In the genomic region with DNA sequence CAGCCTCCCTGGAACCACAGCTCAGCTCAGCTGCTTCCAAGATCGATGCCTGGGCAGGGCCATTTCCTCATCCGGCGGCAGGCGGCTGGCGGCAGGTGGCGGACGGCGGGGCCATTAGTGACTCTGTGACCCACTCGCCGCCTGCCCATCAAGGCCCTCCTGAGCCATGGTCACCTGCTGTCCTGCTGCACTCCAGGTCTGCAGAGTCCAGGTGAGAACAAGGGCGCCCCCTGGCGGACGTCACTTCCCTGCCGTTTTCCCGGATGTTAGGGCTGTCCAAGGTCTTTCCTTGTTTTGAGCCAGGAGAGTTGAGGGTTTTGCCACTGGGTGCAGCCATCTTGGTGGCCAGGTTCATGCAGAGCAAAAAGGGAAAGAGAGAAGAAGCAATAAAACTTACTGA, we compare ENCODE assay signal across 7 mouse cellular contexts.
A peak's percentile ranks its signal among the peaks of the same experiment; 100 is the strongest.
DNase-seq lines count a peak whose midpoint lies in the region; ATAC-seq and TF ChIP-seq lines count a peak whose summit lies in the region.

No protein-coding gene starts in this region.

- H3K36me3 ChIP-seq in limb, embryonic 10.5 days: no peaks in the 10 kb centered on the region
- no peaks in the 10 kb centered on the region for H3K36me3 ChIP-seq in midbrain, embryonic 14.5 days (ENCODE audit: control insufficient read depth, insufficient read depth, low read length)

- peak; percentile 82 for TF ChIP-seq CTCF in bone marrow macrophage, adult 2 months (IDR thresholded peaks at IDR 0.05; ENCODE audit: low read depth, low read length)

- H3K4me1 ChIP-seq in bone marrow macrophage, adult 2 months (ENCODE audit: control insufficient read depth, insufficient read depth, low read length): peaks cover 12% of the 10 kb centered on the region
- peaks cover 50% of the 10 kb centered on the region for H3K4me1 ChIP-seq in limb, embryonic 10.5 days
- peaks cover 11% of the 10 kb centered on the region for H3K4me1 ChIP-seq in midbrain, embryonic 14.5 days (ENCODE audit: control insufficient read depth, insufficient read depth, low read length)

- 0 out of 2 replicates have a peak, but pooled peaks cover 3% of the 10 kb centered on the region for H3K27me3 ChIP-seq in limb, embryonic 10.5 days (ENCODE audit: low read depth, poor library complexity, severe bottlenecking)
- no peaks in the 10 kb centered on the region for H3K27me3 ChIP-seq in midbrain, embryonic 14.5 days (ENCODE audit: control insufficient read depth, insufficient read depth, low read length)

- peak; percentile 61 for ATAC-seq in inflammation-experienced regulatory T-cells, adult 6 months
- no peak for ATAC-seq in midbrain, embryonic 14.5 days (ENCODE audit: low FRiP score, low TSS enrichment)

- no peak overlapping the region for H3K9ac ChIP-seq in midbrain, embryonic 14.5 days (replicated peaks; ENCODE audit: low read length)

- WGBS in limb, embryonic 10.5 days: 31% methylated on average over 15 of the region's 15 CpGs
- 55% methylated on average over 15 of the region's 15 CpGs for WGBS in midbrain, embryonic 14.5 days

- no peak for TF ChIP-seq POLR2A in bone marrow macrophage, adult 2 months (IDR thresholded peaks at IDR 0.05; ENCODE audit: borderline replicate concordance, low read depth, low read length)

- no peak overlapping the region for H3K4me3 ChIP-seq in bone marrow macrophage, adult 2 months (ENCODE audit: insufficient read depth, low read length)
- H3K4me3 ChIP-seq in limb, embryonic 10.5 days: no peak overlapping the region
- H3K4me3 ChIP-seq in midbrain, embryonic 14.5 days (replicated peaks; ENCODE audit: low read depth, low read length): no peak overlapping the region

- no peak overlapping the region for H3K27ac ChIP-seq in bone marrow macrophage, adult 2 months (ENCODE audit: insufficient read depth, low read depth, low read length)
- H3K27ac ChIP-seq in limb, embryonic 10.5 days: no peak overlapping the region
- no peak overlapping the region for H3K27ac ChIP-seq in midbrain, embryonic 14.5 days (replicated peaks; ENCODE audit: low read depth, low read length)

- H3K4me2 ChIP-seq in midbrain, embryonic 14.5 days (ENCODE audit: low read length): no peak overlapping the region

- DNase-seq in NIH3T3 (ENCODE audit: low read depth): peak; percentile 53
- DNase-seq in frontal cortex, postnatal 25 days (ENCODE audit: low spot score in 2 of 2): peak; percentile 50 to 63
- peak; percentile 88 for DNase-seq in limb, embryonic 10.5 days (ENCODE audit: low spot score)
- peak; percentile 73 for DNase-seq in midbrain, embryonic 14.5 days
- peak; percentile 31 to 42 for DNase-seq in spleen, postnatal 36 days (ENCODE audit: low spot score in 2 of 2)

- no peaks in the 10 kb centered on the region for H3K9me3 ChIP-seq in limb, embryonic 10.5 days (replicated peaks)
- H3K9me3 ChIP-seq in midbrain, embryonic 14.5 days (ENCODE audit: control insufficient read depth, low read length): no peaks in the 10 kb centered on the region

Comparison
In these comparisons a context has a peak if more than half of its experiments do, and no peak if none do; other contexts are left out.
1. DNase-seq: peak in every context shown above with its lines; median percentile 88 in limb, embryonic 10.5 days; 73 in midbrain, embryonic 14.5 days; 56 in frontal cortex, postnatal 25 days; 53 in NIH3T3; 36 in spleen, postnatal 36 days.